Mouse (Mus musculus) urinary bladder, adult 2 months (tissue): ENCODE data around the gene Elovl3. TPM values are rescaled to one million over a fixed set of nuclear protein-coding genes. Genes with fewer than 3 reads are reported as not detected.
"Not testable (repeated sequence)": the region's sequence is repeated elsewhere in the genome, so short reads cannot be mapped to it uniquely, and the experiment has no call there.

ENCODE experiments used
- DNase-seq: peaks from one replicate; pipeline ENCODE4 v3.0.0; 2022; ENCODE audit warnings: low spot score
- polyA plus RNA-seq: library from polyadenylated mRNA; depleted of rRNA; stranded (reverse); fragments of >200 nt; gene quantifications from 2 replicates; pipeline ENCODE4 v1.2.3, GENCODE M21; 2012; rRNA removed

Elovl3 gene
- polyA plus RNA-seq = not detected in 2 replicates

GRCm38 (mm10) chr19:46131694-46132525, at the start of gene Elovl3:
Gene Elovl3 (plus strand): TSS chr19:46131897.
- no peak for DNase-seq

GRCm38 (mm10) chr19:46085185-46085584, 46.5 kb upstream of the Elovl3 start:
- DNase-seq = no peak

GRCm38 (mm10) chr19:46086337-46086736, 45.4 kb upstream of the Elovl3 start:
- DNase-seq = no peak

- no peak for DNase-seq
These were observed 43.8 kb upstream of the Elovl3 start for GRCm38 (mm10) chr19:46087871-46088270.

GRCm38 (mm10) chr19:46091641-46092040, 40.1 kb upstream of the Elovl3 start:
- no peak for DNase-seq

GRCm38 (mm10) chr19:46094144-46094543, 37.6 kb upstream of the Elovl3 start:
- no peak for DNase-seq

- no peak for DNase-seq
These were observed 36.4 kb upstream of the Elovl3 start for GRCm38 (mm10) chr19:46095291-46095690.

- DNase-seq = no peak
These were observed 35.3 kb upstream of the Elovl3 start for GRCm38 (mm10) chr19:46096396-46096795.

GRCm38 (mm10) chr19:46099561-46099960, 32.1 kb upstream of the Elovl3 start:
- no peak for DNase-seq

- no peak for DNase-seq
These were observed 28.1 kb upstream of the Elovl3 start for GRCm38 (mm10) chr19:46103437-46104186.

GRCm38 (mm10) chr19:46104187-46104557, 27.5 kb upstream of the Elovl3 start:
- no peak for DNase-seq

- no peak for DNase-seq
These were observed 21.5 kb upstream of the Elovl3 start for GRCm38 (mm10) chr19:46110214-46110613.

- DNase-seq = no peak
These were observed 20.9 kb upstream of the Elovl3 start for GRCm38 (mm10) chr19:46110781-46111180.

- no peak for DNase-seq
These were observed 17.1 kb upstream of the Elovl3 start for GRCm38 (mm10) chr19:46114617-46115016.

- no peak for DNase-seq
These were observed 12.2 kb upstream of the Elovl3 start for GRCm38 (mm10) chr19:46119458-46119857.

GRCm38 (mm10) chr19:46120872-46121271, 10.8 kb upstream of the Elovl3 start:
- no peak for DNase-seq

- DNase-seq = no peak
These were observed 7.8 kb upstream of the Elovl3 start for GRCm38 (mm10) chr19:46123876-46124275.

GRCm38 (mm10) chr19:46124651-46125050, 7.0 kb upstream of the Elovl3 start:
- no peak for DNase-seq

- no peak for DNase-seq
These were observed 5.4 kb upstream of the Elovl3 start for GRCm38 (mm10) chr19:46126301-46126700.

GRCm38 (mm10) chr19:46129737-46130136, 2.0 kb upstream of the Elovl3 start:
- not testable (repeated sequence) for DNase-seq

- DNase-seq = no peak
These were observed 414 bp upstream of the Elovl3 start for GRCm38 (mm10) chr19:46131283-46131682.

- DNase-seq = no peak
These were observed 880 bp downstream of the Elovl3 start for GRCm38 (mm10) chr19:46132577-46132976.

GRCm38 (mm10) chr19:46135297-46135696, 3.6 kb downstream of the Elovl3 start:
- peak; percentile 77 for DNase-seq
